Mouse (Mus musculus): Measurements from ENCODE around the gene Bid. TPM values are rescaled to one million over a fixed set of nuclear protein-coding genes. Genes with fewer than 3 reads are reported as not detected.

The Bid gene
- polyA plus RNA-seq, 1 experiment from 2014 or later: 13.4 TPM

DNA sequence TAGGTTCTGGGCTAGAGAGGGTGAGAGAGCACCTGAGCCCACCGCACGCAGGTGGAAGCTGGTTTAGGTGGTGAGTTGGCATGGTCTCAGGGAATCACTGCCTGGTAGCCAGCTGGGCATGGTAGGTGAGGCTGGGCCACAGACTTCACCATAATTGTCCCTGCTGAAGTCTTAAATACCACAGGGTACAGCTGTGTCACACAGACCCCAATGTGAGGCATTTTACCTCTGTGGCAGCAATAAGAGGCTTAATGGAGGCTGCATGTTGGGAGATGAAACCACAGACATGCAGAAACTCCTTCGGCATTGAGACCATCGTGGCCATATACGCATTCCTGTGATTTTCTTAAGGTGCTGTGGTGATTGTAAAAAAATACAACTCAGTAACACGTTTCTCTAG, 35.8 kb upstream of the Bid start:
- Histone ChIP-seq H3K4me1 (ENCODE audit: control insufficient read depth, insufficient read depth, low read length) (no peaks in the 10 kb centered on the region), H3K27me3 (replicated peaks; ENCODE audit: control insufficient read depth, insufficient read depth, low read length) (no peaks in the 10 kb centered on the region), H3K9ac (ENCODE audit: low read depth, low read length) (no peak overlapping the region), H3K36me3 (ENCODE audit: control insufficient read depth, insufficient read depth, low read length) (peaks cover 34% of the 10 kb centered on the region), H3K9me3 (ENCODE audit: control insufficient read depth, low read length) (no peaks in the 10 kb centered on the region), H3K4me3 (ENCODE audit: low read depth, low read length) (no peak overlapping the region), H3K4me2 (ENCODE audit: low read depth, low read length) (no peak overlapping the region), H3K27ac (replicated peaks; ENCODE audit: low read depth, low read length) (no peak overlapping the region)
- WGBS: 86% methylated on average over 6 of the region's 6 CpGs
- ATAC-seq (ENCODE audit: low read depth) (no peak), DNase-seq (ENCODE audit: low spot score) (no peak)

DNA sequence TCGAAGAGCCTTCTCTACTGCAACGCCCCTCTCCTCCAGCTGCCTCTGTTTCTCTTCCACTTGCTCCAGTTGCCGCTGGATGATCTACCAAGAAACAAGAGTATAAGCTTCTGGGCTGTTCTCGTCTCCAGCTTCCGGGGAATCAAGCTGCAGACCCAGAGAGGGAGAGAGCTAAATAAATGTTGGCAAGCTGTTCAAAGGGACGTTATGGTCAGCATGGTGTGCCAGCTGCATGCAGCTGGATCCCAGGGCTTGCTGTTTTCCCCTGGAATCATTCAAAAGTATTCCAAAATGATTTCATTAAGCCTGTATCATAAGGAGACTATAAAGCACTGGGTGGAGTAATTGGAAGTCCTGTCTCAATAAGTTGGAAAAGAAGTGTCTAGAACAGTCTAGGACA, 34.7 kb upstream of the Bid start:
- Histone ChIP-seq H3K4me3 (ENCODE audit: low read depth, low read length) (no peak overlapping the region), H3K9me3 (ENCODE audit: control insufficient read depth, low read length) (no peaks in the 10 kb centered on the region), H3K27me3 (replicated peaks; ENCODE audit: control insufficient read depth, insufficient read depth, low read length) (no peaks in the 10 kb centered on the region), H3K27ac (replicated peaks; ENCODE audit: low read depth, low read length) (no peak overlapping the region), H3K4me1 (ENCODE audit: control insufficient read depth, insufficient read depth, low read length) (no peaks in the 10 kb centered on the region), H3K9ac (ENCODE audit: low read depth, low read length) (no peak overlapping the region), H3K4me2 (ENCODE audit: low read depth, low read length) (no peak overlapping the region), H3K36me3 (ENCODE audit: control insufficient read depth, insufficient read depth, low read length) (peaks cover 33% of the 10 kb centered on the region)
- WGBS: 89% methylated on average over 6 of the region's 6 CpGs
- no peak for ATAC-seq (ENCODE audit: low read depth)
- DNase-seq (ENCODE audit: low spot score): no peak

DNA sequence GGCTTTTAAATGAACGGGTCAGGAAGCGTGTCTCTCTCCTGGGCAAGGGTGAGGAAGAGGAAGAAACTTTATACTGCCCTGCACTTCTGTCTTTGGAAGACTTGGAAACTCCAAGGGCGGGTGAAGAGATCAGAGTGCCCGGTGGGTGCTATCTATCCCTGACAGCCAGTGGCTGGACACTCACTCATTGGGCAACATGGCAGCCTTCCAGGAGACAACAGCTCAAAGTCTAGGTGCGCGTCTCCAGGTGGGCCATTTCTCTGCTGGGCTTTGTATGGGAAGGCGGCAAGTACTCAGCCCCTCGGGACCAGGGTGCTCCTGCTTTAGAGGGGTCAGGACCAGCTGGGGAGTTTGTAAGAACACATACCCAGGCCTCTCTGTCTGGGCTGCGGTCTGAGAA, 28.9 kb upstream of the Bid start:
- H3K27ac ChIP-seq (replicated peaks; ENCODE audit: low read depth, low read length): no peak overlapping the region
- H3K4me2 ChIP-seq (ENCODE audit: low read depth, low read length): no peak overlapping the region
- H3K9ac ChIP-seq (ENCODE audit: low read depth, low read length): no peak overlapping the region
- 90% methylated on average over 9 of the region's 9 CpGs for WGBS
- H3K27me3 ChIP-seq (replicated peaks; ENCODE audit: control insufficient read depth, insufficient read depth, low read length): no peaks in the 10 kb centered on the region
- no peak for ATAC-seq (ENCODE audit: low read depth)
- peaks cover 26% of the 10 kb centered on the region for H3K36me3 ChIP-seq (ENCODE audit: control insufficient read depth, insufficient read depth, low read length)
- DNase-seq (ENCODE audit: low spot score): no peak
- H3K4me3 ChIP-seq (ENCODE audit: low read depth, low read length): no peak overlapping the region
- H3K9me3 ChIP-seq (ENCODE audit: control insufficient read depth, low read length): no peaks in the 10 kb centered on the region
- no peaks in the 10 kb centered on the region for H3K4me1 ChIP-seq (ENCODE audit: control insufficient read depth, insufficient read depth, low read length)

DNA sequence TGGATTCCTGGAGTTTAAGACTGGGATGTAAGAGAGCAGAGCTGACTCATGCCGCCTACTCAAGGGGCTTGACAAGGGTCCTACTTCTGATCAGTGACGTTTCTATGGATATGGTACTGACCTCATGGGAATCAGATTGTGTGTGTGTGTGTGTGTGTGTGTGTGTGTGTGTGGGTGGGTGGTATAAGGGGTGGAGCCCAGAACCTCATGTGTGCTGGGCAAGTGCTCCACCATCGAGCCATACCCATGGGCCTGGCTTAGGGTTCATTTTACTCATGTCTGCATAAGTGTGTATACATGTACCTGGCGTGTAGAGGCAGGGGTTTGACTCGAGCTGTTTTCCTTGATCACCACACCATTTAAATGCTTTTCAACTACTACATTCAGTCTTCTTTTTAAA, 27.3 kb upstream of the Bid start:
- Histone ChIP-seq H3K27me3 (replicated peaks; ENCODE audit: control insufficient read depth, insufficient read depth, low read length) (no peaks in the 10 kb centered on the region), H3K4me3 (ENCODE audit: low read depth, low read length) (no peak overlapping the region), H3K4me1 (ENCODE audit: control insufficient read depth, insufficient read depth, low read length) (no peaks in the 10 kb centered on the region), H3K27ac (replicated peaks; ENCODE audit: low read depth, low read length) (no peak overlapping the region), H3K36me3 (ENCODE audit: control insufficient read depth, insufficient read depth, low read length) (peaks cover 20% of the 10 kb centered on the region), H3K9ac (ENCODE audit: low read depth, low read length) (no peak overlapping the region), H3K9me3 (ENCODE audit: control insufficient read depth, low read length) (no peaks in the 10 kb centered on the region), H3K4me2 (ENCODE audit: low read depth, low read length) (no peak overlapping the region)
- whole genome bisulfite sequencing: 82% methylated on average over 5 of the region's 5 CpGs
- ATAC-seq (ENCODE audit: low read depth) (no peak), DNase-seq (ENCODE audit: low spot score) (no peak)

DNA sequence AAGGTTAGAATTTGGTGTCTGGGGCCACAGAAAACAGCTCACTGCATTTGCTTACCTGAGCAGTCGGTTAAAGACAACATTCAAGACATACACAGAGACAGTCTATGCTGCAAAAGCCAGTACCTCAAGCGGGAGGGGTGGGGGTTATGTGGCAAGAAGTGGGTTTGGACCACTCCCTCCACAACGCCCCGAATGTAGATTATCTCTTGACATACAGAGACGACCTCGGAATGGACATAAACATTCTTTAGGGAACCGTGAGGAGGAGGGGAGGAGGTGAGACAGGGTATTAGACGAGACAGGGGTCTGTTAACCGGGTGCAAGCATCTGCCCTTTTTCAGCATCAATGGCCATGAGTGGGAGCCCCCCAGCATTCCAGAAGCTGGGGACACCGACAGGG, 26.9 kb upstream of the Bid start:
- WGBS: 87% methylated on average over 10 of the region's 10 CpGs

DNA sequence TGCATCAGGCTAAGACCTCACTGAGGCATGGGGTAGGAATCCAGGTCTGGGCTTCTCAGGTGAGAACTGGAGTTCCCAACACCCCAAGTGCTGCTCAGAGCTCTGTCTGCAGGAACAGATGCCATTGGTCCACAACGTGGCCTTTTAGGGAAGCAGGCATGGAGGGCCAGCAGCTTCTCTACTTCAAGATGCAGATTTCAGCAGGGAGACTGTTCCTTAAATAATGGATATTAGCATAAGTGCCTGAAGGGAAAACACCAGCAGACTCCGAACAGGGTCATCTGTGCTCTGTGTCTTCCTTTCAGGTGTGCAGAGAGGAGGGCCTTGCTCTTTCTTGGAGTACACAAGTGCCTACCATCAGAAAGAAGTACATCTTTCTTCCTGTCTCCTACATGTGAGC, 26.4 kb upstream of the Bid start:
- peaks cover 15% of the 10 kb centered on the region for H3K36me3 ChIP-seq (ENCODE audit: control insufficient read depth, insufficient read depth, low read length)
- no peak overlapping the region for H3K27ac ChIP-seq (replicated peaks; ENCODE audit: low read depth, low read length)
- H3K9ac ChIP-seq (ENCODE audit: low read depth, low read length): no peak overlapping the region
- no peaks in the 10 kb centered on the region for H3K27me3 ChIP-seq (replicated peaks; ENCODE audit: control insufficient read depth, insufficient read depth, low read length)
- WGBS: 50% methylated on average over 2 of the region's 2 CpGs
- no peak overlapping the region for H3K4me3 ChIP-seq (ENCODE audit: low read depth, low read length)
- no peak for ATAC-seq (ENCODE audit: low read depth)
- H3K4me2 ChIP-seq (ENCODE audit: low read depth, low read length): no peak overlapping the region
- DNase-seq (ENCODE audit: low spot score): no peak
- no peaks in the 10 kb centered on the region for H3K4me1 ChIP-seq (ENCODE audit: control insufficient read depth, insufficient read depth, low read length)
- H3K9me3 ChIP-seq (ENCODE audit: control insufficient read depth, low read length): no peaks in the 10 kb centered on the region

More for the DNA sequence above, 26.9 kb upstream of the Bid start:
- Histone ChIP-seq H3K9me3 (ENCODE audit: control insufficient read depth, low read length) (no peaks in the 10 kb centered on the region), H3K4me1 (ENCODE audit: control insufficient read depth, insufficient read depth, low read length) (no peaks in the 10 kb centered on the region), H3K4me3 (ENCODE audit: low read depth, low read length) (no peak overlapping the region), H3K4me2 (ENCODE audit: low read depth, low read length) (no peak overlapping the region), H3K27me3 (replicated peaks; ENCODE audit: control insufficient read depth, insufficient read depth, low read length) (no peaks in the 10 kb centered on the region), H3K27ac (replicated peaks; ENCODE audit: low read depth, low read length) (no peak overlapping the region), H3K36me3 (ENCODE audit: control insufficient read depth, insufficient read depth, low read length) (peaks cover 20% of the 10 kb centered on the region), H3K9ac (ENCODE audit: low read depth, low read length) (no peak overlapping the region)
- DNase-seq (ENCODE audit: low spot score) (no peak), ATAC-seq (ENCODE audit: low read depth) (no peak)

DNA sequence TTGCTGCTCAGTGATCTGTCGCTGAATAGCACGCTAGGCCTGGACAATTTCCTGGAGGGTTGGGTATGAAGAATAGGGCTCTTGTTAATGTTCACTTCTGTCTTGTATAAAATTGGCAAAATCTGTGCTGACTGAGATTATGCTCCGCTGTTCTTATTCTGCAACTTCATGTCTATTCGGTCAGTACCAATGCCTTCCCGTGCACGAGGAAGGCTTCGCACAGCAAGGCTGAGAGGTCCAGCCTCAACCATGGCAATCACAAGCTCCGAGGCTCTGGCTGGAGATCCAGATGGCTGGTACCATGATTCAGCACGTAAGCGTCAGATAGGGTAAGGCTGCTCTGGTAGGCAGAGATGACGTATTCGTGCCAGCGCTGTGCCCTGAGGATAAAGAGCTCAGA, 24.9 kb upstream of the Bid start:
- Histone ChIP-seq H3K4me3 (ENCODE audit: low read depth, low read length) (no peak overlapping the region), H3K4me1 (ENCODE audit: control insufficient read depth, insufficient read depth, low read length) (no peaks in the 10 kb centered on the region), H3K9me3 (ENCODE audit: control insufficient read depth, low read length) (no peaks in the 10 kb centered on the region), H3K27me3 (replicated peaks; ENCODE audit: control insufficient read depth, insufficient read depth, low read length) (no peaks in the 10 kb centered on the region), H3K4me2 (ENCODE audit: low read depth, low read length) (no peak overlapping the region), H3K36me3 (ENCODE audit: control insufficient read depth, insufficient read depth, low read length) (peaks cover 8% of the 10 kb centered on the region), H3K9ac (ENCODE audit: low read depth, low read length) (no peak overlapping the region), H3K27ac (replicated peaks; ENCODE audit: low read depth, low read length) (no peak overlapping the region)
- DNase-seq (ENCODE audit: low spot score) (no peak), ATAC-seq (ENCODE audit: low read depth) (no peak)
- WGBS: 90% methylated on average over 13 of the region's 13 CpGs

DNA sequence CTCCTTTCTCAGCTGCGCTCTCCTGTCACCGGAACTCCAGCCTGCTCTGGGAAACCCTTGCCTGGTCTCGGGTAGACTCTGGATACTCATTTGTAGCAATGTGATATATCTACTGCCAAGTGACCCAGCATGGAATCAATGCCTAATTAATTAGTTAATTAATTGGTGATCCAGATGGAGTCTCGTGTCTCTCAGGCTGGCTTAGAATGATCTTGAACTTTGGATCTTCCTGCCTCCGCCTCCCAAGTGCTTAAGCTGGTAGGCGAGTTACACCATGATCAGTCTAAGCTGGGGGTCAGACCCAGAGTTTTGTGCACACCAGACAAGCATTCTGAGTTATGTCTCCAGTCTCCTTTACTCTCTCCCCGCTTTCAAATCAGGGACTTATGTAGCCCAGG, 24.4 kb upstream of the Bid start:
- Histone ChIP-seq H3K27ac (replicated peaks; ENCODE audit: low read depth, low read length) (no peak overlapping the region), H3K27me3 (replicated peaks; ENCODE audit: control insufficient read depth, insufficient read depth, low read length) (no peaks in the 10 kb centered on the region), H3K9ac (ENCODE audit: low read depth, low read length) (no peak overlapping the region), H3K4me1 (ENCODE audit: control insufficient read depth, insufficient read depth, low read length) (no peaks in the 10 kb centered on the region), H3K4me2 (ENCODE audit: low read depth, low read length) (no peak overlapping the region), H3K36me3 (ENCODE audit: control insufficient read depth, insufficient read depth, low read length) (peaks cover 3% of the 10 kb centered on the region), H3K4me3 (ENCODE audit: low read depth, low read length) (no peak overlapping the region), H3K9me3 (ENCODE audit: control insufficient read depth, low read length) (no peaks in the 10 kb centered on the region)
- WGBS: 80% methylated on average over 7 of the region's 7 CpGs
- DNase-seq (ENCODE audit: low spot score) (no peak), ATAC-seq (ENCODE audit: low read depth) (no peak)

DNA sequence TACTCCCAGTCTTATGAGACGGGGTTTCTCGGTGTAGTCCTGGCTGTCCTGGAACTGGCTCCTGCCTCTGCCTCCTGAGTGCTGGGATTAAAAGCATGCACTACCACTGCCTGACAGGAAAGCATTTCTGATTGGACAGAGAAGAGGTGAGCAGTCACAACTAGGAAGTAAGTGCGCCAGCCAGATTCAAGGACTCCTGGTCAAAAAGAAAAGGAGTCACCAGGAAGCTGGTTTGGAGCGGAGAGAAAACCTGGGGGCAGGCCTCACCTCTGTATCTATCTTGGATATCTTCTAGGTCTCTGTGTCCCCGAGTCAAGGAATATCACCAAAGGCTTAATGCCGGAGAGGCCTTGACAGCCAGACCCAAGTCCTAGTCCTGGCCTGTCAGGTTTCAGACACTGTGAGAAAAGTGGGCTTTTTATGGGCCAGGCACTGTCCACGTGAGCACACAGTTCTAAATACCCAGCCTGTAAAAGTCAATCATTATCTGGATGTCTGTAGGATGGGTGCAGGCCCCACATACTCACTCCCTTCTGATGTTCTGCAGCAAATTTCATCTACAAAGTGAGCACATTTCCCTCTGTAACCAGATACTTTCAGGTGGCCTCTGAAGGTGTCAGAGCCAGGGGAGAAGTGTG, 23.9 kb upstream of the Bid start:
- no peaks in the 10 kb centered on the region; the same call in 1 of the 2 replicates for H3K36me3 ChIP-seq (ENCODE audit: control insufficient read depth, insufficient read depth, low read length)
- H3K4me1 ChIP-seq (ENCODE audit: control insufficient read depth, insufficient read depth, low read length): no peaks in the 10 kb centered on the region
- DNase-seq (ENCODE audit: low spot score): no peak
- no peak overlapping the region for H3K4me2 ChIP-seq (ENCODE audit: low read depth, low read length)
- no peaks in the 10 kb centered on the region for H3K27me3 ChIP-seq (replicated peaks; ENCODE audit: control insufficient read depth, insufficient read depth, low read length)
- no peak overlapping the region for H3K9ac ChIP-seq (ENCODE audit: low read depth, low read length)
- no peak overlapping the region for H3K4me3 ChIP-seq (ENCODE audit: low read depth, low read length)
- no peaks in the 10 kb centered on the region for H3K9me3 ChIP-seq (ENCODE audit: control insufficient read depth, low read length)
- WGBS: 83% methylated on average over 7 of the region's 7 CpGs
- H3K27ac ChIP-seq (replicated peaks; ENCODE audit: low read depth, low read length): no peak overlapping the region
- no peak for ATAC-seq (ENCODE audit: low read depth)
